9 mouse cellular contexts compared by ENCODE assay signal in genomic region chr8:61522132-61522531, GRCm38 (mm10). TPM values are rescaled to one million over a fixed set of nuclear protein-coding genes. Genes with fewer than 3 reads are reported as not detected.
A peak's percentile ranks its signal among the peaks of the same experiment; 100 is the strongest.
DNase-seq lines count a peak whose midpoint lies in the region; ATAC-seq lines count a peak whose summit lies in the region.
"Had no signal": no experiment of that assay in that cellular context is flagged by ENCODE, and none has a peak within 500 bp of the region (broad histone marks: within the 10 kb centered on the region; RNA-seq: fewer than 3 reads in every experiment).

No protein-coding gene starts in this region.

- H3K4me3 ChIP-seq in limb, embryonic 11.5 days (ENCODE audit: low read depth, low read length), result no peak overlapping the region
- H3K4me3 ChIP-seq in limb, embryonic 10.5 days, result no peak overlapping the region
- H3K4me3 ChIP-seq: embryonic facial prominence, embryonic 15.5 days had no signal

- no peaks in the 10 kb centered on the region for H3K4me1 ChIP-seq in limb, embryonic 11.5 days (ENCODE audit: control insufficient read depth, insufficient read depth, low read length)
- no peaks in the 10 kb centered on the region for H3K4me1 ChIP-seq in limb, embryonic 10.5 days
- H3K4me1 ChIP-seq: embryonic facial prominence, embryonic 15.5 days had no signal

- no peak overlapping the region for H3K9ac ChIP-seq in limb, embryonic 11.5 days (ENCODE audit: low read length)
- H3K9ac ChIP-seq: embryonic facial prominence, embryonic 15.5 days had no signal

- peak; percentile 62 to 64 for DNase-seq in cerebellum, postnatal 14 days
- no peak for DNase-seq in cerebellum, adult 11 months
- peak; percentile 44 for DNase-seq in limb, embryonic 11.5 days (ENCODE audit: low spot score)
- DNase-seq in limb, embryonic 10.5 days (ENCODE audit: low spot score), result no peak
- peak; percentile 76 for DNase-seq in NIH3T3 (ENCODE audit: low read depth)
- DNase-seq in kidney, postnatal 4 days, result peak; percentile 27 to 39
- DNase-seq in retina, postnatal 1 day, result peak; percentile 68
- no peak for DNase-seq in cerebellum, adult 9-11 months

- no peaks in the 10 kb centered on the region for H3K9me3 ChIP-seq in limb, embryonic 11.5 days (ENCODE audit: control insufficient read depth, low read length)
- no peaks in the 10 kb centered on the region for H3K9me3 ChIP-seq in limb, embryonic 10.5 days (replicated peaks)
- H3K9me3 ChIP-seq: embryonic facial prominence, embryonic 15.5 days had no signal

- ATAC-seq in limb, embryonic 11.5 days (ENCODE audit: insufficient number of reproducible peaks, low FRiP score, low TSS enrichment, low read depth), result no peak

- no peak overlapping the region for H3K27ac ChIP-seq in limb, embryonic 11.5 days (replicated peaks; ENCODE audit: low read depth, low read length)
- H3K27ac ChIP-seq in limb, embryonic 10.5 days, result no peak overlapping the region
- H3K27ac ChIP-seq: embryonic facial prominence, embryonic 15.5 days had no signal

- H3K36me3 ChIP-seq in limb, embryonic 11.5 days (ENCODE audit: control insufficient read depth, insufficient read depth, low read length), result peaks cover 2% of the 10 kb centered on the region; the same call in 1 of the 2 replicates
- H3K36me3 ChIP-seq in limb, embryonic 10.5 days, result peaks cover 79% of the 10 kb centered on the region

- no peaks in the 10 kb centered on the region for H3K27me3 ChIP-seq in limb, embryonic 11.5 days (ENCODE audit: control insufficient read depth, insufficient read depth, low read length)
- H3K27me3 ChIP-seq in limb, embryonic 10.5 days (ENCODE audit: low read depth, poor library complexity, severe bottlenecking), result no peaks in the 10 kb centered on the region
- H3K27me3 ChIP-seq: embryonic facial prominence, embryonic 15.5 days had no signal

- WGBS in limb, embryonic 11.5 days, result 11% methylated on average over 1 of the region's 1 CpGs
- WGBS in limb, embryonic 10.5 days, result 21% methylated on average over 1 of the region's 1 CpGs

- H3K4me2 ChIP-seq in limb, embryonic 11.5 days (ENCODE audit: low read depth, severe bottlenecking), result no peak overlapping the region
- H3K4me2 ChIP-seq: embryonic facial prominence, embryonic 15.5 days had no signal

RNA-seq across cellular contexts. Expression of gene Cbr4, which starts 34.6 kb away (rescaled TPM):
- polyA plus RNA-seq in limb, embryonic 11.5 days (2014; fragmentation: Nextera tagmentation; extraction: Ambion mirVana), result 24.8 and 29.5 TPM in 2 replicates
- polyA plus RNA-seq in limb, embryonic 10.5 days (2016; fragmentation: Nextera tagmentation; extraction: Ambion mirVana), result 23.2 and 28.2 TPM in 2 replicates

Comparison
In these comparisons a context has a peak if more than half of its experiments do, and no peak if none do; other contexts are left out.
1. DNase-seq: peak in cerebellum, postnatal 14 days (2 of 2), limb, embryonic 11.5 days (single experiment), NIH3T3 (single experiment), kidney, postnatal 4 days (2 of 2) and retina, postnatal 1 day (single experiment); none in cerebellum, adult 11 months (single experiment), limb, embryonic 10.5 days (single experiment) and cerebellum, adult 9-11 months (single experiment).